Mouse (Mus musculus): Measurements from ENCODE around the gene Tspan11.

DNA sequence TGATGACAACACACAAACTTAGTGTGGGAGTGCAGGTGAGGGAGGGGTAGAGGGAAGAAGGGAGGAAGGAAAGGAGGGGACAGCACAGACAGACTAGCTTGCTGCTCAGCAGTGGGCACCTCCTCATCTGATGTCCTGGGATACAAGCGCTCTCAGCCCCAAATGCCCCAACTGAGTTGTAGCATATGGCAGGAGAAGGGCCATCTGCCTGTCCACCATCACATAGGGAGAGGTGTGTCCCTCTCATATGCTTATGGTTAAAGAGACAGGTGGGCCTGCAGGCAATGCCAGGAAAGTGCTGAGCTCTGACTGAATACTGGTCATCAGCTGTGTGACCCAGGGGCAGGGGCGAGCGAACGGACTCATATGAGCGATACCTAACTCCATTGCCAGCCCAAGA is 92.4 kb downstream of the Tspan11 start:
- TF ChIP-seq CTCF (conservative IDR thresholded peaks at IDR 0.05; ENCODE audit: insufficient read depth, insufficient read length, low read depth, low read length) (no peak), POLR2A (IDR thresholded peaks at IDR 0.05; ENCODE audit: low read depth, low read length) (no peak)

All from kidney, adult 2 months (tissue).